Mouse (Mus musculus) limb, embryonic 10.5 days (tissue): Measurements from ENCODE around the gene Cwh43. TPM values are rescaled to one million over a fixed set of nuclear protein-coding genes. Genes with fewer than 3 reads are reported as not detected.
"Not testable (repeated sequence)": the region's sequence is repeated elsewhere in the genome, so short reads cannot be mapped to it uniquely, and the experiment has no call there.

Experiments used
- DNase-seq: peaks from one replicate; pipeline ENCODE4 v3.0.0-alpha.2; 2017; ENCODE audit warnings: low spot score
- H3K27ac ChIP-seq: fragments of 300-500 bp; sonication (generic); 2 replicates; pipeline ENCODE4 v1.5.1; 2016; ENCODE audit warnings: mild to moderate bottlenecking
- H3K27me3 ChIP-seq: fragments of 300-500 bp; sonication (generic); 2 replicates; pipeline ENCODE4 v1.6.1; 2016; ENCODE audit warnings: low read depth, mild to moderate bottlenecking; ENCODE audit not compliant: poor library complexity, severe bottlenecking
- H3K36me3 ChIP-seq: fragments of 300-500 bp; sonication (generic); 2 replicates; pipeline ENCODE4 v1.6.1; 2016; ENCODE audit warnings: mild to moderate bottlenecking, moderate library complexity
- H3K4me1 ChIP-seq: fragments of 300-500 bp; sonication (generic); 2 replicates; pipeline ENCODE4 v1.6.1; 2016
- H3K4me3 ChIP-seq: fragments of 300-500 bp; sonication (generic); 2 replicates; pipeline ENCODE4 v1.5.1; 2016; ENCODE audit warnings: mild to moderate bottlenecking, moderate library complexity
- H3K9me3 ChIP-seq: fragments of 300-500 bp; sonication (generic); replicated peaks from 2 replicates; pipeline ENCODE4 v1.6.1; 2016; ENCODE audit warnings: mild to moderate bottlenecking
- WGBS: fragments of 180-500 bp; shearing (Covaris S2); methylation state at CpG from one replicate; pipeline ENCODE4 v1.1.7; 2016; 5-methylcytosine and 5-hydroxymethylcytosine counted together
- polyA plus RNA-seq: library from polyadenylated mRNA; unstranded; fragments of >200 nt; fragmentation: Nextera tagmentation; extraction: Ambion mirVana; gene quantifications from 2 replicates; pipeline ENCODE4 v1.2.1, GENCODE M21; 2016

Cwh43 gene
- polyA plus RNA-seq, 1 experiment from 2014 or later, result not detected

- Histone ChIP-seq H3K36me3 (no peaks in the 10 kb centered on the region), H3K27ac (no peak overlapping the region), H3K4me3 (no peak overlapping the region), H3K4me1 (no peaks in the 10 kb centered on the region), H3K9me3 (no peaks in the 10 kb centered on the region), H3K27me3 (no peaks in the 10 kb centered on the region)
- DNase-seq, result no peak
- 74% methylated on average over 2 of the region's 2 CpGs for WGBS
Observed at GRCm38 (mm10) chr5:73454502-73455306, 48.8 kb downstream of the Cwh43 start.

GRCm38 (mm10) chr5:73455307-73455687 is 49.4 kb downstream of the Cwh43 start:
- H3K4me3 ChIP-seq, result no peak overlapping the region
- H3K36me3 ChIP-seq, result no peaks in the 10 kb centered on the region
- H3K27ac ChIP-seq, result no peak overlapping the region
- H3K27me3 ChIP-seq, result no peaks in the 10 kb centered on the region
- H3K9me3 ChIP-seq, result no peaks in the 10 kb centered on the region
- no peak for DNase-seq
- 86% methylated on average over 5 of the region's 5 CpGs for WGBS
- H3K4me1 ChIP-seq, result no peaks in the 10 kb centered on the region

- Histone ChIP-seq H3K4me3 (no peak overlapping the region), H3K36me3 (no peaks in the 10 kb centered on the region), H3K27ac (no peak overlapping the region), H3K4me1 (no peaks in the 10 kb centered on the region), H3K9me3 (no peaks in the 10 kb centered on the region), H3K27me3 (no peaks in the 10 kb centered on the region)
- DNase-seq, result no peak
- WGBS, result 87% methylated on average over 16 of the region's 16 CpGs
Observed at GRCm38 (mm10) chr5:73468462-73469433, 62.9 kb downstream of the Cwh43 start.

- H3K9me3 ChIP-seq, result no peaks in the 10 kb centered on the region
- H3K4me3 ChIP-seq, result no peak overlapping the region
- H3K4me1 ChIP-seq, result no peaks in the 10 kb centered on the region
- no peaks in the 10 kb centered on the region for H3K27me3 ChIP-seq
- DNase-seq, result no peak
- no peak overlapping the region for H3K27ac ChIP-seq
- 92% methylated on average over 20 of the region's 20 CpGs for WGBS
- H3K36me3 ChIP-seq, result no peaks in the 10 kb centered on the region
Observed at GRCm38 (mm10) chr5:73474412-73475405, 68.8 kb downstream of the Cwh43 start.

- no peaks in the 10 kb centered on the region for H3K36me3 ChIP-seq
- 0 out of 2 replicates have a peak, but pooled peaks cover 3% of the 10 kb centered on the region for H3K4me1 ChIP-seq
- DNase-seq, result no peak
- no peaks in the 10 kb centered on the region for H3K9me3 ChIP-seq
- H3K27ac ChIP-seq, result no peak within 1 kb of the TSS
- no peaks in the 10 kb centered on the region for H3K27me3 ChIP-seq
- H3K4me3 ChIP-seq, result no peak within 1 kb of the TSS
- 81% methylated on average over 7 of the region's 7 CpGs for WGBS
Observed at GRCm38 (mm10) chr5:73480700-73481099, 74.8 kb downstream of the Cwh43 start, which contains the start of gene Dcun1d4. Dcun1d4 (plus strand) TSS chr5:73481000.

GRCm38 (mm10) chr5:73481401-73481800 is 75.5 kb downstream of the Cwh43 start:
- no peak overlapping the region for H3K27ac ChIP-seq
- no peak for DNase-seq
- 0 out of 2 replicates have a peak, but pooled peaks cover 3% of the 10 kb centered on the region for H3K4me1 ChIP-seq
- no peak overlapping the region for H3K4me3 ChIP-seq
- 87% methylated on average over 7 of the region's 7 CpGs for WGBS
- no peaks in the 10 kb centered on the region for H3K9me3 ChIP-seq
- no peaks in the 10 kb centered on the region for H3K36me3 ChIP-seq
- no peaks in the 10 kb centered on the region for H3K27me3 ChIP-seq

GRCm38 (mm10) chr5:73482381-73482780 is 76.5 kb downstream of the Cwh43 start:
- not testable (repeated sequence) for H3K4me1 ChIP-seq, H3K27ac ChIP-seq, H3K36me3 ChIP-seq, H3K9me3 ChIP-seq, H3K4me3 ChIP-seq, H3K27me3 ChIP-seq, DNase-seq
- WGBS, result 79% methylated on average over 1 of the region's 1 CpGs

- no peaks in the 10 kb centered on the region for H3K27me3 ChIP-seq
- no peak overlapping the region for H3K4me3 ChIP-seq
- DNase-seq, result no peak
- H3K9me3 ChIP-seq, result no peaks in the 10 kb centered on the region
- no peak overlapping the region for H3K27ac ChIP-seq
- H3K36me3 ChIP-seq, result no peaks in the 10 kb centered on the region
- 79% methylated on average over 5 of the region's 5 CpGs for WGBS
- 0 out of 2 replicates have a peak, but pooled peaks cover 3% of the 10 kb centered on the region for H3K4me1 ChIP-seq
Observed at GRCm38 (mm10) chr5:73484016-73484615, 78.2 kb downstream of the Cwh43 start.

GRCm38 (mm10) chr5:73486451-73486850 is 80.6 kb downstream of the Cwh43 start:
- WGBS, result 67% methylated on average over 4 of the region's 4 CpGs
- DNase-seq, result no peak
- no peaks in the 10 kb centered on the region for H3K27me3 ChIP-seq

GRCm38 (mm10) chr5:73489915-73490314 is 84.0 kb downstream of the Cwh43 start:
- WGBS, result 6% methylated on average over 14 of the region's 14 CpGs

More at GRCm38 (mm10) chr5:73486451-73486850, 80.6 kb downstream of the Cwh43 start:
- H3K36me3 ChIP-seq, result no peaks in the 10 kb centered on the region
- H3K4me3 ChIP-seq, result no peak overlapping the region
- peaks cover 13% of the 10 kb centered on the region for H3K4me1 ChIP-seq
- no peak overlapping the region for H3K27ac ChIP-seq
- H3K9me3 ChIP-seq, result no peaks in the 10 kb centered on the region

GRCm38 (mm10) chr5:73490596-73491073 is 84.8 kb downstream of the Cwh43 start:
- peak overlapping the region; percentile 93 for H3K27ac ChIP-seq
- no peaks in the 10 kb centered on the region for H3K9me3 ChIP-seq
- peaks cover 16% of the 10 kb centered on the region for H3K4me1 ChIP-seq
- no peaks in the 10 kb centered on the region for H3K27me3 ChIP-seq
- no peaks in the 10 kb centered on the region for H3K36me3 ChIP-seq
- DNase-seq, result peak; percentile 98
- under 1% methylated on average over 37 of the region's 37 CpGs for WGBS
- H3K4me3 ChIP-seq, result peak overlapping the region; percentile 96

More at GRCm38 (mm10) chr5:73489915-73490314, 84.0 kb downstream of the Cwh43 start:
- Histone ChIP-seq H3K27ac (peak overlapping the region; percentile 93), H3K36me3 (no peaks in the 10 kb centered on the region), H3K9me3 (no peaks in the 10 kb centered on the region), H3K4me1 (peaks cover 16% of the 10 kb centered on the region), H3K27me3 (no peaks in the 10 kb centered on the region), H3K4me3 (peak overlapping the region; percentile 96)
- DNase-seq, result peak; percentile 66
